Mouse (Mus musculus) megakaryocyte, embryonic 14.5 days (primary cell): ENCODE data around the gene Mrpl34.

Experiments used
- FLI1 ChIP-seq: IDR thresholded peaks from 2 replicates; pipeline ENCODE4 v1.6.1; 2012; ENCODE audit warnings: low read length, inconsistent platforms, mixed read lengths
- GATA1 ChIP-seq: IDR thresholded peaks from 3 replicates; pipeline ENCODE4 v1.6.1; 2012; ENCODE audit warnings: mixed read lengths, low read length, inconsistent platforms, borderline replicate concordance

DNA sequence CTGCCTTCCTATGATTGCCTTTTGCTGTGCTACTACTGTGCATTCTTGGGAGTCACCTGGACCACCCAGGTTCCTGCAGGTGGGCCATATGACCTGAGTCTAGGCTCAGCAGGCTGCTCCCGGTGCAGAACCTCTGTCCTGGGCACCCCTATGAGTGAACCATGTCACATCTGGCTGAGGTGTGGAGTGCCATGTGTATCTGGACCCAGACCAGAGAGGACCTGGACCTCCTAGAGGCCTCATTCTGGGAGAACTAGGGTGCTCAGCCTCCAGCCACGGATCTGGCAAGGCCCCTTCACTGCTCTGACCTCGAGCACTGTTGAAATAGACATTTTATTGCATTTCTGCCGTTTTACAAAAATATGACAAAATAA, 10.9 kb downstream of the Mrpl34 start:
- TF ChIP-seq FLI1: no peak
- no peak for TF ChIP-seq GATA1
